Mouse (Mus musculus): Measurements from ENCODE around the gene Hist1h2bj. TPM values are rescaled to one million over a fixed set of nuclear protein-coding genes. Genes with fewer than 3 reads are reported as not detected.
"Not testable (repeated sequence)": the region's sequence is repeated elsewhere in the genome, so short reads cannot be mapped to it uniquely, and the experiment has no call there.

Hist1h2bj gene
- polyA plus RNA-seq (2014; fragmentation: Nextera tagmentation; extraction: Ambion mirVana), result 18.9 and 19.9 TPM in 2 replicates

DNA sequence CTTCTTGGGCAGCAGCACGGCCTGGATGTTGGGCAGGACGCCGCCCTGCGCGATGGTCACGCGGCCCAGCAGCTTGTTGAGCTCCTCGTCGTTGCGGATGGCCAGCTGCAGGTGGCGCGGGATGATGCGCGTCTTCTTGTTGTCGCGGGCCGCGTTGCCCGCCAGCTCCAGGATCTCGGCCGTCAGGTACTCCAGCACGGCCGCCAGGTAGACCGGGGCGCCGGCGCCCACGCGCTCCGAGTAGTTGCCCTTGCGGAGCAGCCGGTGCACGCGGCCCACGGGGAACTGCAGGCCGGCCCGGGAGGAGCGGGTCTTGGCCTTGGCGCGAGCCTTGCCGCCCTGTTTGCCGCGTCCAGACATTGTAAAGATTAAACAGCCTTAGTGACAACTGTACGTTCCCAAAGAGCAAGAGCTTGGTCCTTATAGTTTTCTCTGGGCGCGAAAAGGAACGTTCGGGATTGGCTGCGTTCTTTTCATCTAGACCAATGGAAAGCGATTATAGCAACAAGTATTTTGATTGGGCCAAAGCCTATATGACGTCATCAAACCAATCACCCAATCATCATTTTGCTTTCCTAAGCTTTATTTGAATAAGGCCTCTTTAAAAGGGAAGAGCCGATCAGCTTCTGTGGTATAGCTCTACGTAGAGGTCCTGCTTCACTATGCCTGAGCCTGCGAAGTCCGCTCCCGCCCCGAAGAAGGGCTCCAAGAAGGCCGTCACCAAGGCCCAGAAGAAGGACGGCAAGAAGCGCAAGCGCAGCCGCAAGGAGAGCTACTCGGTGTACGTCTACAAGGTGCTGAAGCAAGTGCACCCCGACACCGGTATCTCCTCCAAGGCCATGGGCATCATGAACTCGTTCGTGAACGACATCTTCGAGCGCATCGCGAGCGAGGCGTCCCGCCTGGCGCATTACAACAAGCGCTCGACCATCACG, at the start of gene Hist1h2bj, which contains the start of gene Hist1h2ag:
Hist1h2bj (plus strand) TSS at position 647 of the 935 bp plus-strand sequence.
Hist1h2ag (minus strand) TSS at position 377 of the 935 bp plus-strand sequence.
- peak within 1 kb of the TSS; percentile 64 for H3K4me2 ChIP-seq (ENCODE audit: low read depth, severe bottlenecking)
- H3K9ac ChIP-seq (ENCODE audit: low read length), result peak within 1 kb of the TSS; percentile 74
- peak within 1 kb of the TSS; percentile 26 for H3K4me3 ChIP-seq (ENCODE audit: low read depth, low read length)
- 0% methylated on average over 40 of the region's 80 CpGs for WGBS
- H3K27me3 ChIP-seq (ENCODE audit: control insufficient read depth, insufficient read depth, low read length); H3K36me3 ChIP-seq (ENCODE audit: control insufficient read depth, insufficient read depth, low read length); H3K4me1 ChIP-seq (ENCODE audit: control insufficient read depth, insufficient read depth, low read length); H3K9me3 ChIP-seq (ENCODE audit: control insufficient read depth, low read length): not testable (repeated sequence)
- ATAC-seq (ENCODE audit: insufficient number of reproducible peaks, low FRiP score, low TSS enrichment, low read depth) (peak; percentile 91), DNase-seq (ENCODE audit: low spot score) (peak; percentile 89)
- peak within 1 kb of the TSS; percentile 88 for H3K27ac ChIP-seq (replicated peaks; ENCODE audit: low read depth, low read length)

DNA sequence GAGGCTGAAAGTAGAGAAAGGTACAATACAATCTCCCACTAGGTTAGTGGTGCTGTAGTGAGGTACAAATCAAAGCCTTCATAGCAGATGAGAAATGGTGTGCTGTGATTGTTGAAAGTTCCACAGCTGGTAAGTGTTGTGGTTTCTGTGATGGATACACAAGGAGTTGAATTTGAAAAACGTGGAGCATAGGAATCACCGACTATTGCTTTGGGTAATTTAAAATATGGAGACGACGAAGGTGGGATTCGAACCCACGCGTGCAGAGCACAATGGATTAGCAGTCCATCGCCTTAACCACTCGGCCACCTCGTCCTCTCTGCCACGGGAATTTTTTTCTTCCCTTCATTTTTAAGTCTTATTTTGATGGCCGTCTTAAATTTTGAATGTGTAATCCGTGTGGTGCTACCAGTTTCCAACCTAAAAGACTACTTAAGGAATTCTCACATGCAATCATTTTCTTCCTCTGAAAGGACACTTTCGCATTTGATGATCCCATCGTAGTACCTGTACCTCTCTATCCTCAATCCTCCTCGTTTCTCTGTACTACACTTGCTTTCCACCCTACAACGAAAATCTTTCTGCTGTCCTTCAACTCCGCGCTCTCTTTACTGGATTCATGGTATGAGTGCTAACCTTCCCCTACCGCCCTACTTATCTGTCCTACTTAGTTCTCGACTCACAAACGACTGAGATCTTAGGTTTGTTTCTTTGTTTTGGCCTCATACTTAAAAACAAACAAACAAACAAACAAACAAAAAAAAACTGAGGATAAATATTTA, 48.9 kb upstream of the Hist1h2bj start:
- Histone ChIP-seq H3K27me3 (ENCODE audit: control insufficient read depth, insufficient read depth, low read length) (peaks cover 36% of the 10 kb centered on the region), H3K9ac (ENCODE audit: low read length) (no peak overlapping the region), H3K4me2 (ENCODE audit: low read depth, severe bottlenecking) (no peak overlapping the region), H3K36me3 (ENCODE audit: control insufficient read depth, insufficient read depth, low read length) (no peaks in the 10 kb centered on the region), H3K9me3 (ENCODE audit: control insufficient read depth, low read length) (no peaks in the 10 kb centered on the region), H3K4me1 (ENCODE audit: control insufficient read depth, insufficient read depth, low read length) (peaks cover 10% of the 10 kb centered on the region), H3K4me3 (ENCODE audit: low read depth, low read length) (no peak overlapping the region), H3K27ac (replicated peaks; ENCODE audit: low read depth, low read length) (no peak overlapping the region)
- ATAC-seq (ENCODE audit: insufficient number of reproducible peaks, low FRiP score, low TSS enrichment, low read depth) (no peak), DNase-seq (ENCODE audit: low spot score) (peak; percentile 84)
- under 1% methylated on average over 22 of the region's 22 CpGs for WGBS

DNA sequence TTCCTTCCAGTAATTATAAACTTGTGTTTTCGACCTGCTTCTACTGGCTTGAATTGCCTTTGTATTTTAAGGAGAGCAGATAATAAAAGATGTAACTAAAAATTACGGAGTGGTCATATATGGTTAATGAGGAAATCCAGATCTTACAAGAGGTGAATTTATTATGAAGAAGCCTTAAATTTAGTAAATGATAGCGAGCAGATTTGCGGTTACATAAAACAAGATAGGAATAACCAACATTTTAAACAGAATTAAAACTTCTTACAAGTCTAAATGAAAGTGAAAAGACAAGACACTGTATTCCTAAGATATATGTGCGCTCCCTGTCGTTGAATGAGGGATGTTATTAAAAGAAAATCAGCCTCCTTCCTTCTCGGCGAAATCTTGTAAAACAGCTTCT, 48.1 kb upstream of the Hist1h2bj start:
- Histone ChIP-seq H3K4me2 (ENCODE audit: low read depth, severe bottlenecking) (peak overlapping the region; percentile 56), H3K27ac (replicated peaks; ENCODE audit: low read depth, low read length) (no peak overlapping the region), H3K9ac (ENCODE audit: low read length) (no peak overlapping the region; the same call in 1 of the 2 replicates), H3K4me3 (ENCODE audit: low read depth, low read length) (peak overlapping the region; percentile 31), H3K9me3 (ENCODE audit: control insufficient read depth, low read length) (no peaks in the 10 kb centered on the region), H3K27me3 (ENCODE audit: control insufficient read depth, insufficient read depth, low read length) (peaks cover 41% of the 10 kb centered on the region), H3K36me3 (ENCODE audit: control insufficient read depth, insufficient read depth, low read length) (no peaks in the 10 kb centered on the region), H3K4me1 (ENCODE audit: control insufficient read depth, insufficient read depth, low read length) (peaks cover 10% of the 10 kb centered on the region)
- DNase-seq (ENCODE audit: low spot score) (no peak), ATAC-seq (ENCODE audit: insufficient number of reproducible peaks, low FRiP score, low TSS enrichment, low read depth) (no peak)
- WGBS, result 4% methylated on average over 8 of the region's 8 CpGs

DNA sequence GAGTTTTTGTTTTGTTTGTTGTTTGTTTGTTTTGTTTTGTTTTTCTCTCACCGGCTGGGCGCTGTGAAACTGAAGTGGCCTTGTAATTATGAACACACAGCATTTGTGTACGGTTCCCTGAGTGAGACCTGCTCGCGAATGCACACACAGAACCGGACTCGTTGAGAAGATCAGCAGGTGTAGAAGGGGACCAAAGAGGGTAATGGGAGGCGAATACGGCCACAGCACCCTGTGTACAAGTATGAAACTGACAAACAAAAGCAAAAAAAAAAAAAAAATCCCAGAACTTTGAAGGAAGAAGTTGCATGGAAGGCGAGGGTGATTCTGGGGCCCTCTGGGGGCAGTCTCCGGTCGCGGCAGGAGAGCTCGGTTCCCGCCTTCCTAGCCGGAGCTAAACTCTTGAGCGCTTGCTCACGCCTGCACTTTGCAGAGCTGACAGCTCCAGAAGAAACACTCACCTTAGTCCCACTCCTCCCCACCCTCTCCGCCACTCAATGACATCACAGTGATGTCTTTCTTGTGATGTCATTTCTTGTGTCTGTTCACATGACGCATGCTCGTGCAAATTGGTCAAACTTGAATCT, 47.6 kb upstream of the Hist1h2bj start:
- no peaks in the 10 kb centered on the region for H3K36me3 ChIP-seq (ENCODE audit: control insufficient read depth, insufficient read depth, low read length)
- H3K4me3 ChIP-seq (ENCODE audit: low read depth, low read length), result peak overlapping the region; percentile 31
- peaks cover 10% of the 10 kb centered on the region for H3K4me1 ChIP-seq (ENCODE audit: control insufficient read depth, insufficient read depth, low read length)
- DNase-seq (ENCODE audit: low spot score) (peak; percentile 70), ATAC-seq (ENCODE audit: insufficient number of reproducible peaks, low FRiP score, low TSS enrichment, low read depth) (0 out of 2 replicates have a peak, but pooled peaks have one; percentile 13)
- H3K4me2 ChIP-seq (ENCODE audit: low read depth, severe bottlenecking), result peak overlapping the region; percentile 56
- H3K27ac ChIP-seq (replicated peaks; ENCODE audit: low read depth, low read length), result no peak overlapping the region
- no peak overlapping the region; the same call in 1 of the 2 replicates for H3K9ac ChIP-seq (ENCODE audit: low read length)
- peaks cover 44% of the 10 kb centered on the region for H3K27me3 ChIP-seq (ENCODE audit: control insufficient read depth, insufficient read depth, low read length)
- H3K9me3 ChIP-seq (ENCODE audit: control insufficient read depth, low read length), result no peaks in the 10 kb centered on the region
- under 1% methylated on average over 21 of the region's 21 CpGs for WGBS

DNA sequence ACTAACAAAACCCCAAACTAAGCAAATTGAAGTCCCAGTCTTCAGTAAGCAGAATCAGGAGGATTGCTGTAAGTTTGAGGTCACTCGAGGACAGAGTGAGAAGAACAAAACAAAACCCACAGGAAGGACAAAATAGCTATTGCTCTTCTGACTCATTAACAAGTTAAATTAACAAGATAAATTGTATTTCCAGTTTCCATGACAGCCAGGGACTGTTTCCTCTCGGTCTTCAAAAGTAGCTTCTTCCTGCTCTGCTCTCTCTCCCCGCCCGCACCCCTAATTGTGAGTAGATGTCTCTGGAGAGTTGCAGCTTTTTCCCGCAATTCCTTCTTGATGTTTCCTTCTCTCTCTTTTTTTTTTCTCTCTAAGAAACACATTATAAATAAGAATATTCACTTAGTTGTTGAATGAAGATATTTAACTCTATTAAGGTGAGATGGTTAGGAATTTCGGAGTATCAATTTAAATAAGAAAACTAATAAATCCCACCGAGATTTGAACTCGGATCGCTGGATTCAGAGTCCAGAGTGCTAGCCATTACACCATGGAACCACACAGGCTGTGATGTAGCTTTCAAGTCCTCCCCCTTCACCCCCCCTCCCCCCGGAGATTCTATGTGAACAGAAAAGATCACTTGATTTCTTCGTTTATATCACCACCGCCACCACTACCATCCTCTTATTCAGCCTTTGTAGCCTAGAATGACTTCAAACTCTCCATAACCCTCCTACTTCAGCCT, 46.7 kb upstream of the Hist1h2bj start:
- H3K27ac ChIP-seq (replicated peaks; ENCODE audit: low read depth, low read length), result no peak overlapping the region
- 2% methylated on average over 12 of the region's 12 CpGs for WGBS
- H3K27me3 ChIP-seq (ENCODE audit: control insufficient read depth, insufficient read depth, low read length), result peaks cover 51% of the 10 kb centered on the region
- peaks cover 10% of the 10 kb centered on the region for H3K4me1 ChIP-seq (ENCODE audit: control insufficient read depth, insufficient read depth, low read length)
- H3K36me3 ChIP-seq (ENCODE audit: control insufficient read depth, insufficient read depth, low read length), result no peaks in the 10 kb centered on the region
- peak; percentile 74 for DNase-seq (ENCODE audit: low spot score)
- no peak for ATAC-seq (ENCODE audit: insufficient number of reproducible peaks, low FRiP score, low TSS enrichment, low read depth)
- H3K4me3 ChIP-seq (ENCODE audit: low read depth, low read length), result peak overlapping the region; percentile 31
- no peak overlapping the region for H3K9ac ChIP-seq (ENCODE audit: low read length)
- no peaks in the 10 kb centered on the region for H3K9me3 ChIP-seq (ENCODE audit: control insufficient read depth, low read length)
- peak overlapping the region; percentile 56 for H3K4me2 ChIP-seq (ENCODE audit: low read depth, severe bottlenecking)

DNA sequence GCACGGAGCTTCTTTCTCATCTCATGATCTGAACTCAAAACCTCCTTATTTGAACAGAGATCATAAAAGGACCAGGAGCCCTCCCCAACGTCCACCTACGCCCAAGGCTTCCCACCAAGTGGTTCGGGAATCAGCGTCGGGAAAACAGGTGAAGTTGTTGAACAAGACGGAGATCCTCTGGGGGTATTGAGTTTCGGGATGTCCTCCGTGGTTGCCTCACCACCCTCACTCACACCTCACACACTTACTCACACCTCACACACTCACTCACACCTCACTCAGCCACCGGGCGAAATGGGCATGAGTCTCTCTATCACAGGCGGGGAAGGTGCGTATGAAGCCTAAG, 46.2 kb upstream of the Hist1h2bj start:
- under 1% methylated on average over 13 of the region's 13 CpGs for WGBS
- no peaks in the 10 kb centered on the region for H3K36me3 ChIP-seq (ENCODE audit: control insufficient read depth, insufficient read depth, low read length)
- peak overlapping the region; percentile 45 for H3K4me2 ChIP-seq (ENCODE audit: low read depth, severe bottlenecking)
- no peak overlapping the region for H3K9ac ChIP-seq (ENCODE audit: low read length)
- H3K27me3 ChIP-seq (ENCODE audit: control insufficient read depth, insufficient read depth, low read length), result peaks cover 55% of the 10 kb centered on the region
- no peak for ATAC-seq (ENCODE audit: insufficient number of reproducible peaks, low FRiP score, low TSS enrichment, low read depth)
- no peaks in the 10 kb centered on the region for H3K9me3 ChIP-seq (ENCODE audit: control insufficient read depth, low read length)
- H3K4me1 ChIP-seq (ENCODE audit: control insufficient read depth, insufficient read depth, low read length), result peaks cover 10% of the 10 kb centered on the region
- peak; percentile 54 for DNase-seq (ENCODE audit: low spot score)
- peak overlapping the region; percentile 23 for H3K4me3 ChIP-seq (ENCODE audit: low read depth, low read length)
- no peak overlapping the region for H3K27ac ChIP-seq (replicated peaks; ENCODE audit: low read depth, low read length)

DNA sequence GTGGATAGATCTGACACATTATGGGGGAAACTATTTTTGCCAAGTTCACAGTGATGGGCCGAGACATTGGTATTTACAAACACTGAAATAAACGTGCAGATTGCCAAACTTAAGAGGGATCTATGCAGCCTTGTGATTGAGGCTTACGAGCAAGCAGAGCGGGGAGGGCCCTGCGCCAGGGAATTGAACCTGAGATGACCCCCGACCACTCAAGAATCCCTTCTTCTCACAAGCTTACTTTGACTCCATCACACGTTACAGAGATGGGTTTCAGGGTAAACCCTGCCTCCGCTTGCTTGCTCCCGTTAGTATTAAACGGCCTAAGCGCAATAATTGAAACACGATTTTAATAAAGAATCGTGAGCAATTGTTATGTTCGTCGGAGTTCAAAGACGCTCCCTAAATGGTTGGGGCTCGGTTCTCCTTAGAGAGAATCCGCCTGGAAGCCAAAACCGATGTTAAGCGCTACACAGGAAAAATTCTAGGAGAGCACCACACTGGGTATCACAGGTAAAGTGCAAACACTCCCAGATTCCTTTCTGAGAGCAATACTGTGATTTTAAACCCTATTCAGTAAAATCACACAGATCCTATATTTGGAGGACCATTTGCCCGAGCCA, 45.7 kb upstream of the Hist1h2bj start:
- Histone ChIP-seq H3K4me1 (ENCODE audit: control insufficient read depth, insufficient read depth, low read length) (peaks cover 10% of the 10 kb centered on the region), H3K27ac (replicated peaks; ENCODE audit: low read depth, low read length) (no peak overlapping the region), H3K4me3 (ENCODE audit: low read depth, low read length) (peak overlapping the region; percentile 23), H3K4me2 (ENCODE audit: low read depth, severe bottlenecking) (peak overlapping the region; percentile 45), H3K36me3 (ENCODE audit: control insufficient read depth, insufficient read depth, low read length) (no peaks in the 10 kb centered on the region), H3K9me3 (ENCODE audit: control insufficient read depth, low read length) (no peaks in the 10 kb centered on the region), H3K9ac (ENCODE audit: low read length) (no peak overlapping the region), H3K27me3 (ENCODE audit: control insufficient read depth, insufficient read depth, low read length) (peaks cover 60% of the 10 kb centered on the region)
- under 1% methylated on average over 21 of the region's 21 CpGs for WGBS
- DNase-seq (ENCODE audit: low spot score), result peak; percentile 49
- ATAC-seq (ENCODE audit: insufficient number of reproducible peaks, low FRiP score, low TSS enrichment, low read depth), result no peak
